Mouse (Mus musculus) splenic B cell, adult 2 months (primary cell): ENCODE results near the gene Eif2s3x.

Experiments used
- DNase-seq: peaks from one replicate; pipeline ENCODE4 v3.0.0-alpha.2; 2011; ENCODE audit warnings: low read depth, low spot score
- H3K27me3 ChIP-seq: 2 replicates; pipeline ENCODE4 v1.6.1; 2012; ENCODE audit warnings: mild to moderate bottlenecking, low read length, moderate library complexity, mixed read lengths; ENCODE audit not compliant: control insufficient read depth, poor library complexity, insufficient read depth, severe bottlenecking
- H3K36me3 ChIP-seq: 2 replicates; pipeline ENCODE4 v1.6.1; 2012; ENCODE audit warnings: mild to moderate bottlenecking, low read length, moderate library complexity, mixed read lengths; ENCODE audit not compliant: control insufficient read depth, poor library complexity, insufficient read depth, severe bottlenecking

Gene Eif2s3x

GRCm38 (mm10) chrX:94152251-94152830, 60.3 kb downstream of the Eif2s3x start:
- H3K27me3 ChIP-seq, result no peaks in the 10 kb centered on the region
- no peaks in the 10 kb centered on the region for H3K36me3 ChIP-seq
- DNase-seq, result no peak

- Histone ChIP-seq H3K36me3 (no peaks in the 10 kb centered on the region), H3K27me3 (no peaks in the 10 kb centered on the region)
- no peak for DNase-seq
Measured at GRCm38 (mm10) chrX:94150471-94150870, 62.2 kb downstream of the Eif2s3x start.

DNA sequence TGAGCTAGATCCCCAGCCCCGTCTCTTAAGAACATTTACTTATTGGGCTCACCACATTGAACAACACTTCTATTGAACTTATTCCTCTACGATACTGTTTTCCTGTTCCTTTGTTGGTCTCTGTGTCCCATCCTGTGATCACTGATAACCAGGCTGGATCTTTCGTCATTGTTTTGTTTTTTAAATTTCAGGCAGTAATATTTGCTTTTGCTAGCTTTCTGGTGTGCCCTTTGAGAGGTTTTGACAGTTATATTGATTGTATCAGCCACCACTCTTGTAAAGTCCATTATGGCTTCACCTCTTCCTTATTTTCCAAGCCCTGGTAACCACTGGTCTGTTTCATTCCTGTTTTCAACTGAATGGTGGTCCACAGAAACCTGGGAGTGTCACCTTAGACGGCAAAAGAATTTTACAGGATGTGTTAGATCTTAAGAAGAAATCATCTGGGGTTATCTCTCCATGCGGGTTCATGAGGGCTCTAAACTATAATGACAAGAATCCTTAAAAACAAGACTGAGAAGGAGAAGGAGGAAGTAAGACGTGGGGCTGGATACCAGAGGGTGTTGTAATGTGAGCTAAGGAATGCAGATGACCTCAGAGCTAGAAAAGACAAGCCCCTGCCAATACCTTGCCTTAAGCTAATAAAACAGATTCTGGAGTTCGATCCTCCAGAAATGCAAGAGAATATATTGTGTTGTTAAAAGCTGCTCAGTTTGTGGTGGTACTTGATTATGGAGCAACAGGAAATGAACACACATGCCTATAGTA, 70.5 kb downstream of the Eif2s3x start:
- no peaks in the 10 kb centered on the region for H3K27me3 ChIP-seq
- DNase-seq, result no peak
- H3K36me3 ChIP-seq, result no peaks in the 10 kb centered on the region

- H3K27me3 ChIP-seq, result no peaks in the 10 kb centered on the region
- DNase-seq, result peak; percentile 38
- no peaks in the 10 kb centered on the region for H3K36me3 ChIP-seq
Measured at GRCm38 (mm10) chrX:94140080-94140479, 72.6 kb downstream of the Eif2s3x start.
